Mouse (Mus musculus) spleen, postnatal 4 days (tissue): ENCODE data around the gene Tprg.

ENCODE experiments used
- DNase-seq, 2 experiments: peaks; one replicate each; pipeline ENCODE4 v3.0.0; 2022; ENCODE audit warnings: low spot score in 2 of 2

Tprg gene

DNA sequence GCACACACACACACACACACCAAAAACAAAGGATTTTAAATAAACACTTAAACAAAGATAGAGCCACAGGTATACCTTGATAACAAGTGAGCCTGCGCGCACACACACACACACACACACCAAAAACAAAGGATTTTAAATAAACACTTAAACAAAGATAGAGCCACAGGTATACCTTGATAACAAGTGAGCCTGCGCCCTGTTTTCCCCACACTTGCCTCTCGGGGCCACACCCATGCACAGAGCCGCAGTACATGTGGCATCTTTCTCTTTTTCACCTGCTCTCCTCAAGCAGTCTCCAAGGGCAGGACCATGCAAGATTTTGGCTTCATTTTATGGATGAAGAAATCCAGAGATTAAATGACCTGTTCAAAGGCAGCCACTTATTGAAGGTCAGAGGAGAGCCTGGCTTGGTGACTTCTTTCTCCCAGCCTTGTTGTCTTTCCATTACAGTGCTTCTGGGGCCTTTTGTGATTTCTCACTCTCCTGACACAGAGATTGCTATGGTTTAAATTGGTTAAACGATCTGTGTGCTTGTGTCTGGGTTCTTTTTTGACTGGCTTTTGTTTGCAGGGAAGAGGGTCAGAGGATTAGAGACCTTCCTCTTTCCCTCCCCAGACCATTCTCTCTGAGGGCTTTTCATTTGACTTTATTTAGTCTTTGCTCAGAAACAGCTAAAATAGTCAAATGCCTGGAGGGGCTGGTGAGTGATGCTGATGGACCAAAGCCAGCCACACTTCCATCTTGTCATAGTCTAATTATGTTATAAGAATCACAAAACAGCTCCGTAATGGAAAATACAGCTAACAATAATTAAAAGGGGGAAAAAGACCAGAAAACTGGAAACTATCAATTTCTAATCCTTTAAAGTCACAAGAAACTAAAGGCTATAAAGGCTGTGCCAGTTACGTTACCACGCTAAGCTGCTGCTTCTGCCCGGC, 46.9 kb downstream of the Tprg start:
- DNase-seq = no peak

DNA sequence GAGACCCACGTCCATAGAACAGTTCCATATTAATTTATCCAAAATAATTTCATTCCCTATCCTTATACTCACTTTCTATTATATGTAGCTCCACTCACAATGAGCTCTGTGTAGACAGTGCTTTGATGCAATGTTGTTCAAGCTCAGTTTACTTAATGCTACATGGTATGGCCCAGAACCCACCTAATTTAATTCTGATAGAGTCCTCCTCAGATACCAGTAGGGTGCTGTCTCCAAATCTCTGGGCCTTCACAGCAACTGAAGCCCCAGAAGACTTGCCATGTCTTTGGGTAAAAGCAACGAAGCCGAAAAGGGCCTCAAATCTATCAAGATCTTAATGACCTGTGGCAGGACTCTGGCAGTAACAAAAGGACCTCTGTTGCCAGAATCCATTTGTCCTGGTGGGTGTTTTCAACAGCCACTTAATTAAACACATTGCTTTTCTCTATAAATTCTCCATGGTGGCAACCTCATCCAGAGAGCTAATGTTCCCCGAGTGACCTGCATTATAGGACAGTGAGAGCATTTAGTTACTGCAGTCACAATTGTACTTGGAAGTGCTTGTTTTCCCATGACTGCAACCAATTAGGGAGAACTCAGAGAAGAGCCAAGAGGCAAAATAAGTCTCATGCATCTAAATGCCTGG, 48.6 kb downstream of the Tprg start:
- DNase-seq = no peak

DNA sequence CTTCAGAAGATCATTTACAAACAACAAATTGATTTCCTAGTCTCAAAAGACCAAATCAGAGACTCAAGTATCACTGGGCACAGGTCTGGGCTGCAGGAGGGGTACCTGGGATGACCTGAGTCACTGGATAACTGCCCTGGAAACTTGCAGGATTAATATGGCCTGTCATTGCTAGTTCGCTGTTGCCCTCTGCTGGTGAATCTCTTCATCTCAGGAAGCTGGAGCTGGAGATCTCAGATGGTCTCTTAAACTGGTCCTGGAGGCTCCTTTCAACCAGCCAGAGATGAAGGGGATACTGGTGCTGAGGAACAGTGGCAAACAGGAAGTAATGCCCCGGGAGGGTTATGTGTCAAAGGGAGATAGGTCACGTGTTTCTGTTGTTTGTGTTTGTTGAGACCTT, 63.0 kb downstream of the Tprg start:
- DNase-seq = peak; percentile 13 to 62

DNA sequence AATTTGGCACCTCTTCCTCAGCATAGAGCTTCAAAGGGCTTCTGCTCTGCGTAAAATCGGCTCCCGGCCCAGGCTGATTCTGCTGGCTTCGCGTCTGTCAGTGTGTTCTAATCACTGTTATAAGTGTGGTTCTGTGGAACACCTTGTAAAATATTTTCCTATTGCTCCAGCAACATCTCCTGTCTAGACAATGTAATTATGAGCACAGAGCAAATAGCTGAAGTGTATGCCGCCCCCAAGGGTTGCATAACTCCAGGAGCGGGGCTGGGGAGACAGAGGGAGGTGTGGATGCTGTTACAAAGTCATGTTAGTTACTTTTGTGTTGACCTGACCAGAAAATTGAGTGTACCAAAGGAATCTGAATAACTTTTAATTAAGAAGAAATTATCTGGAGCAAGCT, 81.2 kb downstream of the Tprg start:
- DNase-seq = no peak

DNA sequence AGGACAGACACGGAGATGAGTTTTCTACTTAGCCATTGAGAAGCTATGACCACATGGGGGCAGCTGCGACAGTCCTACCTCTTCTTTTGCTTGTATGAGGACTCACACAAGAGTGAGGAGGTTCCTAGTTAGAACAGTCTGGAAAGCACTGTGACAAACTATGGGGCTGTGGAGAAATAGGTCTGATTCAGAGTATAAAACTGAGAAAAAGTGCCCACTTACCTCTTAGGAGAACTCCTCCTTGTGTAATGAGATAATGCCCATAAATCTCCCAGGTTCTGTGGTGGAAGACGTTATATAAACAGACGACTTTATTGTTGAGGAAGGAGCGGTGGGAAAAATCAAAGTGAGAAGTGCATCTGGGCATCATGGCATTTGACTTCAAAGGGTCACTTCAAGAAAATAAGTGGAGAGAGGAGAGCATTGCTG, 83.4 kb downstream of the Tprg start:
- no peak for DNase-seq

DNA sequence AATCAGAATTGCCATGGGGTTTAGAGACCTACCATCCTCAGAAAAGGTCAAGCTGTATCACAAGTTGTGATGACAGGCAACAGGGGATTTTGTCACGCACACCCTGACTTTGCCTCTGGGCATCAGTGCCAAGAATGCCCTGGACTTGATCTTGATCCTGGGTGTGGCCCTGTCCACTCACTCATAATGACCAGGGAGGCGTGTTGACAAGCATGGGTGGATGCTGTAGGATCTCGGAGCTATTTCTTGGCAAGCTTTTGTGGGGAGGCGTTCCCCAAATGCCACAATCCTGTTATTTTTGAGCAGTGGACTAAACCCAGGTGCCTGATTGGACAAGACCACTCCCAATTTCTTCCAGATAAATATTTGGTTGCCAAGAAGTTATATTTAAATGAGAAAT, 87.5 kb downstream of the Tprg start:
- DNase-seq = no peak

DNA sequence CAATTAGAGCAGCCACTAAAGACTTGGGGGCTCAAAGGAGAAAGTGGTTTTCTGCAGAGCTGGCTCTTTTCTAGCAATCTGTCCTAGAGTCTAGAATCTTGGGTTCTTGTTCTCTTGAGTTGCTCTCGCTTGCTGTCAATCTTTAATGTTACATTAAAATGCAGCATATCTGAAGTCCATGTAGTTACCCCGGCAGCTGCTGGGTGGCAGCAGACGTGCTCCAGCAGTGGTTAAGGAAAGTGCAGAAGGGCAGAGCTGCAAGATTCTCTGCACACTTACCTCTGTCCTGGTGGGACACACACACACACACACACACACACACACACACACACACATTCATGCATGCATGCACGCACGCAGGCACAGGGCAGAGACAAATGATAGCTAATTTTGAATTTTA, 88.2 kb downstream of the Tprg start:
- DNase-seq = no peak

DNA sequence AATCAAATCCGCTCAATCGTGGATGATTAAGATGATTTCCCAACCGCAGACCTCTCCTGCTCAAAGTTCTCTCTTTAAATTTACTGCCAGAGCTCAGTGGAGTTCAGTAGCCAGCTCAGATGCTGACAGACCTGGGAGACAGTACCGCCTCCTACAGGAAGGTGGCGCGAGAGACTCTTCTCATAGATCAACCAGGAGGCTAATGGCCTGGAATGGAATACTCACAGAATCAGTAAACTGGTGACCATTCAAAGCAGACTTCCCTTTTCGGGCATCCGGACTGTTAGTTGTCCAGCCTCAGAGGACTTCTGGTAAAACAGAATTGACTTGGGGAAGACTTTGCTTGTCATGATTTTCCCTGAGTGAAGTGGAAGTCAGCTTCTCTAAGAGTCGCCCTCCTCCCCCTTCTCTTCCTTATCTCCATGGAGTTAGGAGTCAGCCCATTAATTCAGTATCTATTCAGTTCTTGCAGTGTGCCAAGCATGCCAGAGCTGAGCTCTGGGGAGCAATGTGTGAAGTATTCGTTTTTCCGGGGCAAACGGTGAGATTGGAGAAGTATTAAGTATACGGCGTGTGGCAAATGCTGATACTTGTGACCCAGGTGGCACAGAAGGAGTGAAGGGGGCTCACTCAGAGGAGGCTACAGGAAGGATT, 90.2 kb downstream of the Tprg start:
- DNase-seq = peak; percentile 34 to 71

DNA sequence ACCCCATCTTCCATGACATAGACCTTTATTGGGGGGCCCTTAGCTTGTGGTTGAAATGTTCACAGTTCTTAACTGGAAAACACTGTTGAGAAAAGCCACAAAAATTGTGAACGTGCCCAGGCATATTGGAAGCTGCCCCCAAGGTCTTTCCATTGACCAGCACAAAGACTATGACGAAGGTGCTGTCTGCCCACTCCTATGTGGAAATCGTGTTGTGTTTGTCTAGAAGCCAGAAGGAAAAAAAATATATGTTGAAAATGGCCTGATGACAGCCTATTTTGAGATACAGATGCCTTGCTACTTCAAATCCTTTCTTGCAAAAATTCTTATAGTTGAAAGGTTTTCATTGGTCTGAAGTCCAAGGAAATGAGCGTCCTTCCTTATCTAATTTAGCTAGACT, 91.1 kb downstream of the Tprg start:
- DNase-seq = no peak

DNA sequence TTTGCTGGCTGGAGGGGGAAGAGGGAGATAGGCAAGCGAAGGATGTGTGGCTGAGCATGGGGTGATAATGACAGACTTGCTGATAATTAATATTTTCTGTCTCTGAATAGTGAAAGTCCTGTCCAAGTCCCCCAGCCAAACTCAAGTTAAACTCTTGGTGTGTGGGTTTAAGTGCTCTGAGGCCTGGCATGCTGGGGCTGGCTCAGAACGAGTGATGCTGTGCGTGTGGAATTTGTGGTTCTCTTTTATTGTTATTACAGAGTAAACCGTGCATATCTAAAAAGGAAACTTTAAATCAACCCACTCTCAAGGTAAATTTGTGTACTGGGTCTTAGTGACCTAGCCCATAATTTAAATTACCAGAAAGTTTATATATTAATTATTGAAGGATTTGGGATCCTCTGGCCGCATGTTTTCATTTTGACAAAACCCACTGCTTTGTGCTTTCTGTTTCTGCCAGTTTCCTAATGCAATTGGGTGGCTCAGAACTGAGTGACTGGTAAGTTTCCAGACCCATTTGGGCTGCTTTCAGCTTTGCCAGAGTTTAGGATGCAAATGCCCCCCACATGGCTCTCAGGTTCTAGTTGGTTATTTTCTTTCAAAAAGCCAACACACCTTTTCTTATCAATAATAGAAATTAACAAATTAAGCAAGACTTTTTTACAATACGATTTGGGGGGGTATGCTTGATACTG, 99.0 kb downstream of the Tprg start:
- DNase-seq = no peak

DNA sequence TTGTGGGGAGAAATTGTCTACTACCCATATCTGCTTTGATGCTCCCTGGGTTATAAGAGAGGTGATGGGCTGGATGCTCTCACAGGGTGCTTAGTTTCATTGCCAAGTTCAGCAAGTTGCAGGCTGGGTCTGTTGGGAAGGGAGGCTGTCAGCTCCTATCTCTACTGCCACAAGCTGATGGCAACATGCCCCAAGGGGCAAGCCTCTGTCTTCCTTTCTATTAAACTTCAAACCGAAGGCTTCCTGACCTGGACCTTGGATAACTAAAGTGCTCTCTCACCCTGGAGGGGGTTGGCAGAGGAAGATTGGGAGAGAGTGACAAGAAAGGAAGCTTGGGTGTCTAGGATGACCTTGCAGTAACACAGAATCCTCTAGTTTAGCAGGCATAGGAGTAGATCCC, 108.1 kb downstream of the Tprg start:
- DNase-seq = no peak

DNA sequence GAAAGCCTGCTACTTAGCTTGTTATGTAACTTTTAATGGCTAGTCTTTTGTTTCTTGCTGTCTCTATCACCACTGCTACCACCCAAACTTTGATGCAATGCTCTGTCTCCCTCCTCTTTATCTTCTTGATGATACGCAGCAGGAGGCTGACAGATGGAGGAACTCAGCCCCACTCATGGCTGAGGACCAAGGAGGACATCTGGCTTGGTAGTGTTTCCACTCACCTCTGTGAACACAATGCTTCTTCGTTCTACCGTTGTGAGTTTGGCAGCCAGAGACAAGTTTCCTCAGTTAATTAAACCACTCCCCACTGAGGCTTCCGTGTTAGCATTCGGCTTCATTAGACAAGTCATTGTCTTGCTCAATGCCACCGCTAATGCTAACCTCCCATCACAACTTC, 117.5 kb downstream of the Tprg start:
- DNase-seq = no peak

DNA sequence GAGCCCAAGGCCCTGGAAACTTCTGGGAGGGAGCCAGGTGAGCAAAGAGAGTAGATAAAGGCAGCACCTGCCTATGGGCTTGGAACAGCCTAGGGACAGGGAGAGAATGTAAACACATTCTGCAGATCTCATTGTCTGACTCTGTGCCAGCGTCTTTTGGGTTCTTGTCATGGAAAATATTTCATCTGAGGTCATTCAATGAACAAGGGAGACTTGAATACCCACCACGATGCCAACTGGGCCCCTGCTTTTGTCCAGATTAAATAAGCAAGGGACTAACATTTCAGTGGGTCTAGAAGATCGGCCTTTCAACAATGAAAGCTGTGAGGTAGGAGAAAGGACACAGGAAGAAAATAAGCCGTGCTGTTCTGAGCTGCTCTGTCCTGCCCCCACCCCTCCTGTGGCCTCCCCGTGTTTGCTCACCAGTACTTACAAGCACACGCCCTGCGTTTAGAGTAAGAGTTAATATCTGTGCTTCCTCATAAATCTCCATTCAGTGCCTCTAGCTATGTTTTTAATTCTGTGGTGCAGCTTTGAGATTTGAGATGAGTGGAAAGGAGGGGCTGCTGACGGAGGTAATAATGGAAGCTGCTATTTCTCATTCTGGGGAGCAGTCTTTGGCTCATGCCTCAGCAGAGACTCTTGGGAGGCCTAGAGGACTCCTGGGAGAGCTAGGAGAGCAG, 120.7 kb downstream of the Tprg start:
- no peak for DNase-seq

DNA sequence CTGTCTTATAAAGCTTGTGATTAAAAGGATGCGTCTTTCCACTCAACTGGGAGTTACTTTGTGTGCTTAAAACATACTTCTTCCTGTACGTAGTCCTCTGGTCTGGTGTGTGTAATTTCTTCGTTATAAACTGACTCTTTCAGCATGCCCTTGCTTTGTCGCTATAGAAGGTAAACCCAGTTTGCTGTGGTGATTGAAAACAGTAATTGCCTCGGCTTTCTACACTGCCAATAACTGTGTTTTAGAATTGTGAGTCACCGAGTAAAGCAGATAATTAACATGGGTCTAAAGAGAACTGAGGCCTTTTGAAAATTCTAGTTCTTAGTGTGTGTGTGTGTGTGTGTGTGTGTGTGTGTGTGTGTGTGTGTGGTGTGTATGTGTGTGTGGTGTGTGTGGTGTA, 121.4 kb downstream of the Tprg start:
- DNase-seq = no peak

DNA sequence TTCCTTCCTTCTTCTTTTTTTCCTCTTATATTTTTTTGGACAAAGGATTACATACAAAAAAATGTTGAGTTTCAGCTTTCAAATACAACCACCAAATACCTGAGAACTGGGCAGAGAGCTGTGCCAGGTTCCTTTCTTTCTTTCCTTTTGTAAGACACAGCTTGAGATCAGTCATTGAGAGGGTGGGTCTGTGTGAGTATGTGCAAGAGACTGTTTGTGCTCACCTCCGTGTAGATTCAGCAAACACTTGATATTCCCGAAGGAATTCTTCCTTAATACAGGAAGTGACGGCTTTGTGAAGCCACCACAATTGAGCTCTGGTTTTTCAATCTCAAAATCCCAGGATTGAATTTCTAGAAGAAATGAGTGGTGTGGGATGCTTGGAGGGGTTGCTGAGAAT, 124.7 kb downstream of the Tprg start:
- no peak for DNase-seq

DNA sequence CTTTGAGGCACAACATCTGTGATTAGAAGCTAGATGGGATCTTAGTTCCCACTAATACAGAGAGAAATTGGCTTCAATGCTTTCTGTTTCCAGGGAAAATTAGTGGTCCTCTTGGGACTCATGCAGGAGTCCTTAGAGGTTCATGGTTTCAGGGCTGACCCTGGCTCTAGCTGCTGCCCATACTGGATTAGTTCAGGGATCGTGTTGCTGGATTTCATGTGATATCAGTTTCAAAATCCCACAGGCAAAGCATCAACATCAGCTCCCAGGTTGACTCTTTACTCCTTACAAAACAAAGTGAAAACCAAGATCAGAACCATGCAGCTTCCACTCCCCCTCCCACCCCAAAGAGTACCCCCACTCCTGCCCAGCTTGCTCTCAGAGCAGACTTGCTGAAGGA, 127.3 kb downstream of the Tprg start:
- no peak for DNase-seq

DNA sequence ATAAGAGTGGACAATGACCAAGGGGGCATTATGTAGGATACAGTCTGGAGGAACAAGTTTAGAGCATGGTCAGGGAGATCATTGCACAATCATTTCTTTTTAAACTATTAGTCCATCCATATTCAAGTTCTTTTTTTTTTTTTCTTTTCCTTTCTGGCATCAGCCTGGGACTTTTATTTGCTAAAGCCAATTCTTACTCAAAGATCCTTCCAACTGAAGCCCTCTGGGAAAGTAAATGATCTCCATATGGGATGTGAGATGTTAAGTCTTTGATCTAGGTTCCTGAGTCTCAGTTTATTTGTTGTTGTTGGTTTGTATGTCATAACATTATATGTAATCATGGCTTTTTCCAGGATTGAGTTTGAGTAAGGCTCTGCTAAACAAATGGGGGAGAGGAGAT, 128.6 kb downstream of the Tprg start:
- no peak for DNase-seq

DNA sequence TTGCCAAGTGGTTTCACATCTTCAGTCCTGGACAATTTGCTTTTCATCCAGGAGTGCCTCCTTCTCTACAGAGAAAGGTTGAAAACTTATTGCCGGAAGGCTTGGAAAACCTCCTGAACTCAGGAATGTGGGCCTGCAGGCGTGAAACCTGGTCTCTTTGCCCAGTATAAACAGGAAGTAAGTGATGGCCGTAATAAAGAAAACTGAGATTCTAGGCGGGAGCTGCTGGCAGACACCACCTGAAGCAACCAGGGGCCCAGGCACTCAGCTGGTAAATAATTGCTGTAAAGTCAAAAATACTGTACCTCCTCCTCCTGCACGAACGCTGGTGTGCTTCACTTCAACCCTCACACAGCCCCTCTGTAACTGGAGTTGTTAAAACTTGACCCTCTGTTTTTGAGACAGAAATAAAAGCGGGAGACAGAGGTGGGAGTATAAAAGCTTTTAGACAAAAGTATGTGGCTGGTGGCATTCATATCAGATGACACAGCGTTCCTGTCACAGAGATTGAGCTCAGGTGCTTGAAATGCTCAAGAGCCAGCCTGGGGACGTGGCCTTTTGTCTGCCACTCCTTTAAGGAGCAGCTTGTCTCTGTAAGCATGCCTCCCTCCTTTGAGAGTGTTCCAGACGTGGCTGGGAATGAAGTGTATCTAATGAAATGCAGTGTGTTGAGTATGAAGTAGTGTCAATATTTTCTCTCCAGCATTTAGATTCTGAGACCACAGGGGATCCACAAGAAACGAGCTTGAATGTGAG, 131.4 kb downstream of the Tprg start:
- no peak for DNase-seq

DNA sequence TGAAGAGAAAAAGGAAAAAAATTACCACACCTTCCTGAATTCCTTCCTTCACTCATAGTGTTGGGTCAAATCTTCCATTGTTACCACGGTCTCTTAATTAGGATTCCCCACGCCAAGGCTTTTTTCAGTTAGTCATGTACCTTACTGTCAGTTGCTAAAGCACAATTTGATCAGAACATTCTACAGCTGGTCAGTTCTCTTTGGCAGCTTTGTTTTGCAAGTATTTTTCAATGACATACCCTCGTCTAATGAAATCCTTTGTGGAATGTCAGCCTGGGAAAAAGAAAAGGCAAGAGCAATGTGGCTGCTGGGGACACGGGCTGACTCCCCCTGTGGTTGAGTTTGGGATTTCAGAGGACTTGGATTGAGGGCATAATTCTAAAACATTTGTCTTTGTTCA, 136.4 kb downstream of the Tprg start:
- DNase-seq = no peak

DNA sequence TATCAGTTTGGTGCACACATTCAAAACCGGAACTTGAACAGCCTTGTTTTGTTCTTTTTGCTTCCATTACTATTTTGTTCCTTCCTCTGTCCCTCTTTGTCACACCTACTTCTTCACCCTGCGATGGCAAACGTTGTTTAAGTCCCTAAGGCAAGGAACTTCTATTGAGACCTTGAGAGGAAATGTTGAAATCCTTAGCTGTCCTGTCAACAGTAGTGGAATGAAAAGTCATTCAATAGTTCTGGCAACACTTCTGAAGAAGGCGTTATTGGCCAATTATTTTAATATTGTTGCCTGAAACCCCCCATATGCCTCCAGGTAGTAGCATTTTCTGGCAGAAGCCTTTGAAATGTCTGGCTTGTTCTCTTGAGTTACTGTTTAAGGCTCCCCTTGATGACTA, 137.4 kb downstream of the Tprg start:
- DNase-seq = no peak

DNA sequence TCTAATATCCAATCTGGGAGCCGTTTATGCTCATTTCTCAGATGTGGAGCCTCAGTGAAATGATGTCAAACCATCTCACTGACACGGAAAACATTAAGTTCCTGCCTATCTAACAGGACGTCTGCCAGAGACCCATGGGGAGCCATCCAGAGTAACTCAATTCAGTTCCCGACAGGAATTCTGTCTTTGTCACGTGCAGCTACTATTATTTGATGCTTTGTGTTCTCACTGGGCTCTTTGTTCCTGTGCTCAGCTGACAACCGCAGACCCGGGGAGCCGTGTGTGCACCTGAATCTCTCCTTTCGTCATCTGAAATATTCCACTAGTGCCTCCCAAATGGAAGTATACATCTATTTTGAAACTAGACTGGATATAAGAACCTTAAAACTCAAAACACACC, 138.3 kb downstream of the Tprg start:
- DNase-seq = no peak
